Mouse (Mus musculus): ENCODE measurements at regions not wholly inside any gene's neighbourhood (a gene's known extent, or its start where the extent isn't known, plus 50 kb on each side); places are given as distances from the start of the nearest gene placed in this dataset.
"Not testable (repeated sequence)": the region's sequence is repeated elsewhere in the genome, so short reads cannot be mapped to it uniquely, and the experiment has no call there.

- WGBS, result 94% methylated on average over 1 of the region's 1 CpGs
These were observed 74.1 kb upstream of the Speer2 start for GRCm38 (mm10) chr16:69937514-69938194.

GRCm38 (mm10) chr16:69943635-69944034 lies 80.1 kb upstream of the Speer2 start:
- Histone ChIP-seq H3K36me3 (ENCODE audit: control insufficient read depth, insufficient read depth, low read length) (no peaks in the 10 kb centered on the region), H3K27ac (ENCODE audit: low read length) (no peak overlapping the region), H3K4me2 (replicated peaks; ENCODE audit: low read depth, low read length) (no peak overlapping the region), H3K4me3 (ENCODE audit: low read depth, low read length) (no peak overlapping the region), H3K9me3 (ENCODE audit: control insufficient read depth, low read depth, low read length) (no peaks in the 10 kb centered on the region), H3K27me3 (ENCODE audit: control insufficient read depth, insufficient read depth, low read length) (no peaks in the 10 kb centered on the region), H3K9ac (replicated peaks; ENCODE audit: low read depth, low read length) (no peak overlapping the region), H3K4me1 (ENCODE audit: control insufficient read depth, insufficient read depth, low read length) (no peaks in the 10 kb centered on the region)
- ATAC-seq (ENCODE audit: insufficient number of reproducible peaks, insufficient read depth, low FRiP score, low read depth), result peak; percentile 63; the same call in 1 of the 2 replicates
- 33% methylated on average over 1 of the region's 1 CpGs for WGBS

More at GRCm38 (mm10) chr16:69937514-69938194, 74.1 kb upstream of the Speer2 start:
- no peaks in the 10 kb centered on the region for H3K27me3 ChIP-seq (ENCODE audit: control insufficient read depth, insufficient read depth, low read length)
- H3K4me3 ChIP-seq (ENCODE audit: low read depth, low read length), result no peak overlapping the region
- ATAC-seq (ENCODE audit: insufficient number of reproducible peaks, insufficient read depth, low FRiP score, low read depth), result no peak
- no peaks in the 10 kb centered on the region for H3K4me1 ChIP-seq (ENCODE audit: control insufficient read depth, insufficient read depth, low read length)
- no peaks in the 10 kb centered on the region for H3K9me3 ChIP-seq (ENCODE audit: control insufficient read depth, low read depth, low read length)
- no peak overlapping the region for H3K27ac ChIP-seq (ENCODE audit: low read length)
- no peaks in the 10 kb centered on the region for H3K36me3 ChIP-seq (ENCODE audit: control insufficient read depth, insufficient read depth, low read length)
- H3K9ac ChIP-seq (replicated peaks; ENCODE audit: low read depth, low read length), result no peak overlapping the region
- no peak overlapping the region for H3K4me2 ChIP-seq (replicated peaks; ENCODE audit: low read depth, low read length)

- Histone ChIP-seq H3K9ac (replicated peaks; ENCODE audit: low read depth, low read length) (no peak overlapping the region), H3K27ac (ENCODE audit: low read length) (no peak overlapping the region), H3K4me3 (ENCODE audit: low read depth, low read length) (no peak overlapping the region), H3K27me3 (ENCODE audit: control insufficient read depth, insufficient read depth, low read length) (no peaks in the 10 kb centered on the region), H3K36me3 (ENCODE audit: control insufficient read depth, insufficient read depth, low read length) (no peaks in the 10 kb centered on the region), H3K9me3 (ENCODE audit: control insufficient read depth, low read depth, low read length) (no peaks in the 10 kb centered on the region), H3K4me1 (ENCODE audit: control insufficient read depth, insufficient read depth, low read length) (no peaks in the 10 kb centered on the region), H3K4me2 (replicated peaks; ENCODE audit: low read depth, low read length) (no peak overlapping the region)
- ATAC-seq (ENCODE audit: insufficient number of reproducible peaks, insufficient read depth, low FRiP score, low read depth), result no peak
- WGBS, result 54% methylated on average over 10 of the region's 10 CpGs
These were observed 85.2 kb upstream of the Speer2 start for GRCm38 (mm10) chr16:69948783-69949182.

- 87% methylated on average over 7 of the region's 7 CpGs for WGBS
- ATAC-seq (ENCODE audit: insufficient number of reproducible peaks, insufficient read depth, low FRiP score, low read depth), result no peak
- no peaks in the 10 kb centered on the region for H3K36me3 ChIP-seq (ENCODE audit: control insufficient read depth, insufficient read depth, low read length)
These were observed 85.8 kb upstream of the Speer2 start for GRCm38 (mm10) chr16:69949339-69949738.

GRCm38 (mm10) chr16:69951581-69951980 lies 88.0 kb upstream of the Speer2 start:
- Histone ChIP-seq H3K36me3 (ENCODE audit: control insufficient read depth, insufficient read depth, low read length) (no peaks in the 10 kb centered on the region), H3K9ac (replicated peaks; ENCODE audit: low read depth, low read length) (no peak overlapping the region), H3K27me3 (ENCODE audit: control insufficient read depth, insufficient read depth, low read length) (no peaks in the 10 kb centered on the region), H3K9me3 (ENCODE audit: control insufficient read depth, low read depth, low read length) (no peaks in the 10 kb centered on the region), H3K4me3 (ENCODE audit: low read depth, low read length) (no peak overlapping the region), H3K4me1 (ENCODE audit: control insufficient read depth, insufficient read depth, low read length) (no peaks in the 10 kb centered on the region), H3K4me2 (replicated peaks; ENCODE audit: low read depth, low read length) (no peak overlapping the region), H3K27ac (ENCODE audit: low read length) (no peak overlapping the region)
- no peak for ATAC-seq (ENCODE audit: insufficient number of reproducible peaks, insufficient read depth, low FRiP score, low read depth)
- WGBS, result 53% methylated on average over 2 of the region's 2 CpGs

More at GRCm38 (mm10) chr16:69949339-69949738, 85.8 kb upstream of the Speer2 start:
- no peak overlapping the region for H3K4me3 ChIP-seq (ENCODE audit: low read depth, low read length)
- H3K27me3 ChIP-seq (ENCODE audit: control insufficient read depth, insufficient read depth, low read length), result no peaks in the 10 kb centered on the region
- H3K9ac ChIP-seq (replicated peaks; ENCODE audit: low read depth, low read length), result no peak overlapping the region
- no peaks in the 10 kb centered on the region for H3K9me3 ChIP-seq (ENCODE audit: control insufficient read depth, low read depth, low read length)
- no peak overlapping the region for H3K27ac ChIP-seq (ENCODE audit: low read length)
- H3K4me2 ChIP-seq (replicated peaks; ENCODE audit: low read depth, low read length), result no peak overlapping the region
- no peaks in the 10 kb centered on the region for H3K4me1 ChIP-seq (ENCODE audit: control insufficient read depth, insufficient read depth, low read length)

- H3K36me3 ChIP-seq (ENCODE audit: control insufficient read depth, insufficient read depth, low read length); H3K9ac ChIP-seq (replicated peaks; ENCODE audit: low read depth, low read length); ATAC-seq (ENCODE audit: insufficient number of reproducible peaks, insufficient read depth, low FRiP score, low read depth); H3K9me3 ChIP-seq (ENCODE audit: control insufficient read depth, low read depth, low read length); H3K4me2 ChIP-seq (replicated peaks; ENCODE audit: low read depth, low read length); H3K27ac ChIP-seq (ENCODE audit: low read length); H3K27me3 ChIP-seq (ENCODE audit: control insufficient read depth, insufficient read depth, low read length); H3K4me3 ChIP-seq (ENCODE audit: low read depth, low read length); H3K4me1 ChIP-seq (ENCODE audit: control insufficient read depth, insufficient read depth, low read length): not testable (repeated sequence)
- WGBS, result 91% methylated on average over 7 of the region's 7 CpGs
These were observed 103.0 kb upstream of the Speer2 start for GRCm38 (mm10) chr16:69966561-69966960.

- Histone ChIP-seq H3K27ac (ENCODE audit: low read length) (no peak overlapping the region), H3K4me2 (replicated peaks; ENCODE audit: low read depth, low read length) (no peak overlapping the region), H3K9ac (replicated peaks; ENCODE audit: low read depth, low read length) (no peak overlapping the region), H3K9me3 (ENCODE audit: control insufficient read depth, low read depth, low read length) (no peaks in the 10 kb centered on the region), H3K4me1 (ENCODE audit: control insufficient read depth, insufficient read depth, low read length) (no peaks in the 10 kb centered on the region), H3K4me3 (ENCODE audit: low read depth, low read length) (no peak overlapping the region), H3K36me3 (ENCODE audit: control insufficient read depth, insufficient read depth, low read length) (no peaks in the 10 kb centered on the region), H3K27me3 (ENCODE audit: control insufficient read depth, insufficient read depth, low read length) (no peaks in the 10 kb centered on the region)
- WGBS, result 39% methylated on average over 3 of the region's 3 CpGs
- ATAC-seq (ENCODE audit: insufficient number of reproducible peaks, insufficient read depth, low FRiP score, low read depth), result peak; percentile 46; the same call in 1 of the 2 replicates
These were observed 116.4 kb upstream of the Speer2 start for GRCm38 (mm10) chr16:69979813-69980527.

- ATAC-seq (ENCODE audit: insufficient number of reproducible peaks, insufficient read depth, low FRiP score, low read depth), result no peak
- Histone ChIP-seq H3K4me3 (ENCODE audit: low read depth, low read length) (no peak overlapping the region), H3K9ac (replicated peaks; ENCODE audit: low read depth, low read length) (no peak overlapping the region), H3K4me2 (replicated peaks; ENCODE audit: low read depth, low read length) (no peak overlapping the region), H3K36me3 (ENCODE audit: control insufficient read depth, insufficient read depth, low read length) (no peaks in the 10 kb centered on the region), H3K27me3 (ENCODE audit: control insufficient read depth, insufficient read depth, low read length) (no peaks in the 10 kb centered on the region), H3K4me1 (ENCODE audit: control insufficient read depth, insufficient read depth, low read length) (no peaks in the 10 kb centered on the region), H3K9me3 (ENCODE audit: control insufficient read depth, low read depth, low read length) (no peaks in the 10 kb centered on the region), H3K27ac (ENCODE audit: low read length) (no peak overlapping the region)
- 58% methylated on average over 5 of the region's 5 CpGs for WGBS
These were observed 120.8 kb upstream of the Speer2 start for GRCm38 (mm10) chr16:69984320-69984719.
